Mouse (Mus musculus): ENCODE measurements at regions not wholly inside any gene's neighbourhood (a gene's known extent, or its start where the extent isn't known, plus 50 kb on each side); places are given as distances from the start of the nearest gene placed in this dataset.

- Histone ChIP-seq H3K27me3 (ENCODE audit: control insufficient read depth, insufficient read depth, low read length) (no peaks in the 10 kb centered on the region), H3K27ac (ENCODE audit: low read length) (no peak overlapping the region), H3K4me2 (replicated peaks; ENCODE audit: low read depth, low read length) (no peak overlapping the region), H3K4me3 (ENCODE audit: low read depth, low read length) (no peak overlapping the region), H3K36me3 (ENCODE audit: control insufficient read depth, insufficient read depth, low read length) (no peaks in the 10 kb centered on the region), H3K9me3 (ENCODE audit: control insufficient read depth, low read depth, low read length) (no peaks in the 10 kb centered on the region), H3K4me1 (ENCODE audit: control insufficient read depth, insufficient read depth, low read length) (no peaks in the 10 kb centered on the region), H3K9ac (replicated peaks; ENCODE audit: low read depth, low read length) (no peak overlapping the region)
- ATAC-seq (ENCODE audit: insufficient number of reproducible peaks, insufficient read depth, low FRiP score, low read depth): no peak
- WGBS: 80% methylated on average over 5 of the region's 5 CpGs
Measured at GRCm38 (mm10) chr13:29092166-29092565, 138.7 kb upstream of the Sox4 start.

GRCm38 (mm10) chr13:29086854-29087253 is 133.3 kb upstream of the Sox4 start:
- no peak for ATAC-seq (ENCODE audit: insufficient number of reproducible peaks, insufficient read depth, low FRiP score, low read depth)
- H3K9me3 ChIP-seq (ENCODE audit: control insufficient read depth, low read depth, low read length): no peaks in the 10 kb centered on the region
- 75% methylated on average over 5 of the region's 5 CpGs for WGBS
- no peak overlapping the region for H3K4me2 ChIP-seq (replicated peaks; ENCODE audit: low read depth, low read length)
- no peaks in the 10 kb centered on the region for H3K4me1 ChIP-seq (ENCODE audit: control insufficient read depth, insufficient read depth, low read length)
- no peak overlapping the region for H3K27ac ChIP-seq (ENCODE audit: low read length)
- no peak overlapping the region for H3K9ac ChIP-seq (replicated peaks; ENCODE audit: low read depth, low read length)
- no peaks in the 10 kb centered on the region for H3K27me3 ChIP-seq (ENCODE audit: control insufficient read depth, insufficient read depth, low read length)
- H3K36me3 ChIP-seq (ENCODE audit: control insufficient read depth, insufficient read depth, low read length): no peaks in the 10 kb centered on the region
- no peak overlapping the region for H3K4me3 ChIP-seq (ENCODE audit: low read depth, low read length)

- WGBS: 16% methylated on average over 2 of the region's 2 CpGs
- Histone ChIP-seq H3K27ac (ENCODE audit: low read length) (no peak overlapping the region), H3K4me1 (ENCODE audit: control insufficient read depth, insufficient read depth, low read length) (no peaks in the 10 kb centered on the region), H3K27me3 (ENCODE audit: control insufficient read depth, insufficient read depth, low read length) (no peaks in the 10 kb centered on the region), H3K36me3 (ENCODE audit: control insufficient read depth, insufficient read depth, low read length) (no peaks in the 10 kb centered on the region), H3K4me2 (replicated peaks; ENCODE audit: low read depth, low read length) (no peak overlapping the region), H3K4me3 (ENCODE audit: low read depth, low read length) (no peak overlapping the region), H3K9ac (replicated peaks; ENCODE audit: low read depth, low read length) (no peak overlapping the region), H3K9me3 (ENCODE audit: control insufficient read depth, low read depth, low read length) (no peaks in the 10 kb centered on the region)
- no peak for ATAC-seq (ENCODE audit: insufficient number of reproducible peaks, insufficient read depth, low FRiP score, low read depth)
Measured at GRCm38 (mm10) chr13:29081064-29081463, 127.6 kb upstream of the Sox4 start.

GRCm38 (mm10) chr13:29079841-29080240 is 126.3 kb upstream of the Sox4 start:
- Histone ChIP-seq H3K36me3 (ENCODE audit: control insufficient read depth, insufficient read depth, low read length) (no peaks in the 10 kb centered on the region), H3K9ac (replicated peaks; ENCODE audit: low read depth, low read length) (no peak overlapping the region), H3K4me2 (replicated peaks; ENCODE audit: low read depth, low read length) (no peak overlapping the region), H3K9me3 (ENCODE audit: control insufficient read depth, low read depth, low read length) (no peaks in the 10 kb centered on the region), H3K27ac (ENCODE audit: low read length) (no peak overlapping the region), H3K27me3 (ENCODE audit: control insufficient read depth, insufficient read depth, low read length) (no peaks in the 10 kb centered on the region), H3K4me3 (ENCODE audit: low read depth, low read length) (no peak overlapping the region), H3K4me1 (ENCODE audit: control insufficient read depth, insufficient read depth, low read length) (no peaks in the 10 kb centered on the region)
- WGBS: 93% methylated on average over 10 of the region's 10 CpGs
- ATAC-seq (ENCODE audit: insufficient number of reproducible peaks, insufficient read depth, low FRiP score, low read depth): no peak

GRCm38 (mm10) chr13:29073630-29074029 is 120.1 kb upstream of the Sox4 start:
- H3K27me3 ChIP-seq (ENCODE audit: control insufficient read depth, insufficient read depth, low read length): no peaks in the 10 kb centered on the region
- no peak overlapping the region for H3K4me3 ChIP-seq (ENCODE audit: low read depth, low read length)
- H3K36me3 ChIP-seq (ENCODE audit: control insufficient read depth, insufficient read depth, low read length): no peaks in the 10 kb centered on the region
- ATAC-seq (ENCODE audit: insufficient number of reproducible peaks, insufficient read depth, low FRiP score, low read depth): no peak
- H3K9ac ChIP-seq (replicated peaks; ENCODE audit: low read depth, low read length): no peak overlapping the region
- no peak overlapping the region for H3K4me2 ChIP-seq (replicated peaks; ENCODE audit: low read depth, low read length)
- H3K4me1 ChIP-seq (ENCODE audit: control insufficient read depth, insufficient read depth, low read length): no peaks in the 10 kb centered on the region
- H3K27ac ChIP-seq (ENCODE audit: low read length): no peak overlapping the region
- 91% methylated on average over 2 of the region's 2 CpGs for whole genome bisulfite sequencing
- no peaks in the 10 kb centered on the region for H3K9me3 ChIP-seq (ENCODE audit: control insufficient read depth, low read depth, low read length)

GRCm38 (mm10) chr13:29063924-29064323 is 110.4 kb upstream of the Sox4 start:
- no peaks in the 10 kb centered on the region for H3K27me3 ChIP-seq (ENCODE audit: control insufficient read depth, insufficient read depth, low read length)
- H3K36me3 ChIP-seq (ENCODE audit: control insufficient read depth, insufficient read depth, low read length): no peaks in the 10 kb centered on the region
- H3K4me3 ChIP-seq (ENCODE audit: low read depth, low read length): no peak overlapping the region
- no peak overlapping the region for H3K27ac ChIP-seq (ENCODE audit: low read length)
- ATAC-seq (ENCODE audit: insufficient number of reproducible peaks, insufficient read depth, low FRiP score, low read depth): no peak
- H3K4me2 ChIP-seq (replicated peaks; ENCODE audit: low read depth, low read length): no peak overlapping the region
- 68% methylated on average over 5 of the region's 5 CpGs for WGBS
- H3K9me3 ChIP-seq (ENCODE audit: control insufficient read depth, low read depth, low read length): no peaks in the 10 kb centered on the region
- no peak overlapping the region for H3K9ac ChIP-seq (replicated peaks; ENCODE audit: low read depth, low read length)
- no peaks in the 10 kb centered on the region for H3K4me1 ChIP-seq (ENCODE audit: control insufficient read depth, insufficient read depth, low read length)

GRCm38 (mm10) chr13:29058685-29059084 is 105.2 kb upstream of the Sox4 start:
- no peaks in the 10 kb centered on the region for H3K4me1 ChIP-seq (ENCODE audit: control insufficient read depth, insufficient read depth, low read length)
- peaks cover 3% of the 10 kb centered on the region; the same call in 1 of the 2 replicates for H3K9me3 ChIP-seq (ENCODE audit: control insufficient read depth, low read depth, low read length)
- no peaks in the 10 kb centered on the region for H3K27me3 ChIP-seq (ENCODE audit: control insufficient read depth, insufficient read depth, low read length)
- no peak overlapping the region for H3K27ac ChIP-seq (ENCODE audit: low read length)
- no peak for ATAC-seq (ENCODE audit: insufficient number of reproducible peaks, insufficient read depth, low FRiP score, low read depth)
- WGBS: 58% methylated on average over 5 of the region's 5 CpGs
- no peak overlapping the region for H3K9ac ChIP-seq (replicated peaks; ENCODE audit: low read depth, low read length)
- H3K36me3 ChIP-seq (ENCODE audit: control insufficient read depth, insufficient read depth, low read length): no peaks in the 10 kb centered on the region
- no peak overlapping the region for H3K4me2 ChIP-seq (replicated peaks; ENCODE audit: low read depth, low read length)
- H3K4me3 ChIP-seq (ENCODE audit: low read depth, low read length): no peak overlapping the region

- Histone ChIP-seq H3K27me3 (ENCODE audit: control insufficient read depth, insufficient read depth, low read length) (no peaks in the 10 kb centered on the region), H3K36me3 (ENCODE audit: control insufficient read depth, insufficient read depth, low read length) (no peaks in the 10 kb centered on the region), H3K27ac (ENCODE audit: low read length) (no peak overlapping the region), H3K4me3 (ENCODE audit: low read depth, low read length) (no peak overlapping the region), H3K4me2 (replicated peaks; ENCODE audit: low read depth, low read length) (no peak overlapping the region), H3K4me1 (ENCODE audit: control insufficient read depth, insufficient read depth, low read length) (no peaks in the 10 kb centered on the region), H3K9ac (replicated peaks; ENCODE audit: low read depth, low read length) (no peak overlapping the region), H3K9me3 (ENCODE audit: control insufficient read depth, low read depth, low read length) (no peaks in the 10 kb centered on the region)
- ATAC-seq (ENCODE audit: insufficient number of reproducible peaks, insufficient read depth, low FRiP score, low read depth): no peak
- 32% methylated on average over 4 of the region's 4 CpGs for WGBS
Measured at GRCm38 (mm10) chr13:29049730-29050129, 96.2 kb upstream of the Sox4 start.

- Histone ChIP-seq H3K27me3 (ENCODE audit: control insufficient read depth, insufficient read depth, low read length) (no peaks in the 10 kb centered on the region), H3K9me3 (ENCODE audit: control insufficient read depth, low read depth, low read length) (no peaks in the 10 kb centered on the region), H3K4me3 (ENCODE audit: low read depth, low read length) (no peak overlapping the region), H3K9ac (replicated peaks; ENCODE audit: low read depth, low read length) (no peak overlapping the region), H3K36me3 (ENCODE audit: control insufficient read depth, insufficient read depth, low read length) (no peaks in the 10 kb centered on the region), H3K4me1 (ENCODE audit: control insufficient read depth, insufficient read depth, low read length) (no peaks in the 10 kb centered on the region), H3K27ac (ENCODE audit: low read length) (no peak overlapping the region), H3K4me2 (replicated peaks; ENCODE audit: low read depth, low read length) (no peak overlapping the region)
- 59% methylated on average over 7 of the region's 7 CpGs for WGBS
- ATAC-seq (ENCODE audit: insufficient number of reproducible peaks, insufficient read depth, low FRiP score, low read depth): no peak
Measured at GRCm38 (mm10) chr13:29048990-29049576, 95.6 kb upstream of the Sox4 start.
